Mouse (Mus musculus) forebrain, embryonic 10.5 days (tissue): ENCODE measurements at regions not wholly inside any gene's neighbourhood (a gene's known extent, or its start where the extent isn't known, plus 50 kb on each side); places are given as distances from the start of the nearest gene placed in this dataset.

Experiments used
- DNase-seq: peaks from one replicate; pipeline ENCODE4 v3.0.0-alpha.2; 2017; ENCODE audit warnings: low spot score; ENCODE audit errors: extremely low spot score
- H3K27ac ChIP-seq: fragments of 300-500 bp; sonication (generic); 2 replicates; pipeline ENCODE4 v1.5.1; 2016; ENCODE audit warnings: mild to moderate bottlenecking
- H3K27me3 ChIP-seq: fragments of 300-500 bp; sonication (generic); 2 replicates; pipeline ENCODE4 v1.6.1; 2016; ENCODE audit warnings: mild to moderate bottlenecking; ENCODE audit not compliant: poor library complexity, severe bottlenecking
- H3K36me3 ChIP-seq: fragments of 300-500 bp; sonication (generic); replicated peaks from 2 replicates; pipeline ENCODE4 v1.6.1; 2016; ENCODE audit warnings: mild to moderate bottlenecking, moderate library complexity
- H3K4me1 ChIP-seq: fragments of 300-500 bp; sonication (generic); 2 replicates; pipeline ENCODE4 v1.6.1; 2016
- H3K4me3 ChIP-seq: fragments of 300-500 bp; sonication (generic); 2 replicates; pipeline ENCODE4 v1.5.1; 2016; ENCODE audit warnings: mild to moderate bottlenecking, moderate library complexity
- H3K9me3 ChIP-seq: fragments of 300-500 bp; sonication (generic); 2 replicates; pipeline ENCODE4 v1.6.1; 2016; ENCODE audit warnings: mild to moderate bottlenecking, moderate library complexity
- whole genome bisulfite sequencing: fragments of 180-500 bp; shearing (Covaris S2); methylation state at CpG from one replicate; pipeline ENCODE4 v1.1.7; 2016; 5-methylcytosine and 5-hydroxymethylcytosine counted together

GRCm38 (mm10) chr15:38390450-38390849 lies 965.1 kb downstream of the 4930447A16Rik start:
- DNase-seq = no peak
- no peak overlapping the region for H3K27ac ChIP-seq
- no peaks in the 10 kb centered on the region for H3K36me3 ChIP-seq
- H3K4me3 ChIP-seq = no peak overlapping the region
- no peaks in the 10 kb centered on the region for H3K9me3 ChIP-seq
- H3K27me3 ChIP-seq = no peaks in the 10 kb centered on the region
- peaks cover 22% of the 10 kb centered on the region for H3K4me1 ChIP-seq
- 95% methylated on average over 12 of the region's 12 CpGs for WGBS

- Histone ChIP-seq H3K4me1 (peaks cover 22% of the 10 kb centered on the region), H3K27ac (no peak overlapping the region), H3K4me3 (no peak overlapping the region), H3K36me3 (no peaks in the 10 kb centered on the region), H3K9me3 (no peaks in the 10 kb centered on the region), H3K27me3 (no peaks in the 10 kb centered on the region)
- WGBS = 74% methylated on average over 6 of the region's 6 CpGs
- no peak for DNase-seq
Measured at GRCm38 (mm10) chr15:38391420-38391819, 966.1 kb downstream of the 4930447A16Rik start.

GRCm38 (mm10) chr15:38391860-38392259 lies 966.5 kb downstream of the 4930447A16Rik start:
- no peaks in the 10 kb centered on the region for H3K27me3 ChIP-seq
- H3K9me3 ChIP-seq = no peaks in the 10 kb centered on the region
- no peak overlapping the region for H3K4me3 ChIP-seq
- WGBS = 18% methylated on average over 4 of the region's 4 CpGs
- DNase-seq = no peak
- peaks cover 22% of the 10 kb centered on the region for H3K4me1 ChIP-seq
- no peak overlapping the region for H3K27ac ChIP-seq
- H3K36me3 ChIP-seq = no peaks in the 10 kb centered on the region

- H3K9me3 ChIP-seq = no peaks in the 10 kb centered on the region
- peaks cover 22% of the 10 kb centered on the region for H3K4me1 ChIP-seq
- DNase-seq = no peak
- no peaks in the 10 kb centered on the region for H3K36me3 ChIP-seq
- no peak overlapping the region for H3K4me3 ChIP-seq
- H3K27me3 ChIP-seq = no peaks in the 10 kb centered on the region
- 75% methylated on average over 5 of the region's 5 CpGs for WGBS
- 0 out of 2 replicates have a peak overlapping the region, but pooled peaks have one; percentile 27 for H3K27ac ChIP-seq
Measured at GRCm38 (mm10) chr15:38392441-38393149, 967.2 kb downstream of the 4930447A16Rik start.

GRCm38 (mm10) chr15:38398852-38399251 lies 973.5 kb downstream of the 4930447A16Rik start:
- Histone ChIP-seq H3K4me3 (no peak overlapping the region), H3K36me3 (no peaks in the 10 kb centered on the region), H3K27ac (no peak overlapping the region), H3K4me1 (peaks cover 8% of the 10 kb centered on the region), H3K9me3 (no peaks in the 10 kb centered on the region), H3K27me3 (0 out of 2 replicates have a peak, but pooled peaks cover 10% of the 10 kb centered on the region)
- DNase-seq = no peak
- WGBS = 84% methylated on average over 4 of the region's 4 CpGs

GRCm38 (mm10) chr15:38402762-38403161 lies 977.4 kb downstream of the 4930447A16Rik start:
- H3K27me3 ChIP-seq = peaks cover 38% of the 10 kb centered on the region
- no peaks in the 10 kb centered on the region for H3K36me3 ChIP-seq
- WGBS = 96% methylated on average over 1 of the region's 1 CpGs
- no peak overlapping the region for H3K27ac ChIP-seq
- no peak overlapping the region for H3K4me3 ChIP-seq
- H3K9me3 ChIP-seq = no peaks in the 10 kb centered on the region
- no peak for DNase-seq
- H3K4me1 ChIP-seq = peaks cover 47% of the 10 kb centered on the region

GRCm38 (mm10) chr15:38403760-38404375 lies 978.5 kb downstream of the 4930447A16Rik start:
- Histone ChIP-seq H3K9me3 (no peaks in the 10 kb centered on the region), H3K4me1 (peaks cover 52% of the 10 kb centered on the region), H3K27ac (peak overlapping the region; percentile 77), H3K36me3 (no peaks in the 10 kb centered on the region), H3K4me3 (peak overlapping the region; percentile 26), H3K27me3 (peaks cover 42% of the 10 kb centered on the region)
- WGBS = 27% methylated on average over 6 of the region's 6 CpGs
- DNase-seq = peak; percentile 40

- H3K4me1 ChIP-seq = peaks cover 52% of the 10 kb centered on the region
- H3K27ac ChIP-seq = peak overlapping the region; percentile 57; the same call in 1 of the 2 replicates
- peaks cover 42% of the 10 kb centered on the region for H3K27me3 ChIP-seq
- no peaks in the 10 kb centered on the region for H3K36me3 ChIP-seq
- no peaks in the 10 kb centered on the region for H3K9me3 ChIP-seq
- WGBS = 46% methylated on average over 13 of the region's 13 CpGs
- DNase-seq = no peak
- H3K4me3 ChIP-seq = no peak overlapping the region
Measured at GRCm38 (mm10) chr15:38406114-38406960, 981.0 kb downstream of the 4930447A16Rik start.

- no peaks in the 10 kb centered on the region for H3K9me3 ChIP-seq
- H3K36me3 ChIP-seq = no peaks in the 10 kb centered on the region
- no peak overlapping the region for H3K27ac ChIP-seq
- H3K4me1 ChIP-seq = peaks cover 52% of the 10 kb centered on the region
- peaks cover 33% of the 10 kb centered on the region for H3K27me3 ChIP-seq
- no peak overlapping the region for H3K4me3 ChIP-seq
- no peak for DNase-seq
- 71% methylated on average over 5 of the region's 5 CpGs for WGBS
Measured at GRCm38 (mm10) chr15:38407476-38407875, 982.1 kb downstream of the 4930447A16Rik start.

GRCm38 (mm10) chr15:38409168-38409567 lies 983.8 kb downstream of the 4930447A16Rik start:
- 85% methylated on average over 4 of the region's 4 CpGs for WGBS
- no peak overlapping the region for H3K4me3 ChIP-seq
- DNase-seq = no peak

GRCm38 (mm10) chr15:38410462-38410861 lies 985.1 kb downstream of the 4930447A16Rik start:
- DNase-seq = no peak
- Histone ChIP-seq H3K9me3 (no peaks in the 10 kb centered on the region), H3K36me3 (no peaks in the 10 kb centered on the region), H3K4me3 (no peak overlapping the region), H3K4me1 (peaks cover 28% of the 10 kb centered on the region), H3K27ac (no peak overlapping the region), H3K27me3 (peaks cover 28% of the 10 kb centered on the region)
- 87% methylated on average over 1 of the region's 1 CpGs for WGBS

More at GRCm38 (mm10) chr15:38409168-38409567, 983.8 kb downstream of the 4930447A16Rik start:
- peaks cover 41% of the 10 kb centered on the region for H3K4me1 ChIP-seq
- H3K27me3 ChIP-seq = peaks cover 33% of the 10 kb centered on the region
- H3K36me3 ChIP-seq = no peaks in the 10 kb centered on the region
- H3K27ac ChIP-seq = no peak overlapping the region
- no peaks in the 10 kb centered on the region for H3K9me3 ChIP-seq

- H3K36me3 ChIP-seq = no peaks in the 10 kb centered on the region
- H3K4me1 ChIP-seq = peaks cover 8% of the 10 kb centered on the region
- no peak for DNase-seq
- H3K4me3 ChIP-seq = no peak overlapping the region
- WGBS = 87% methylated on average over 3 of the region's 3 CpGs
- no peak overlapping the region for H3K27ac ChIP-seq
- H3K27me3 ChIP-seq = peaks cover 7% of the 10 kb centered on the region; the same call in 1 of the 2 replicates
- H3K9me3 ChIP-seq = no peaks in the 10 kb centered on the region
Measured at GRCm38 (mm10) chr15:38412481-38412880, 987.1 kb downstream of the 4930447A16Rik start.
